Mouse (Mus musculus): ENCODE data around the gene Cda. TPM values are rescaled to one million over a fixed set of nuclear protein-coding genes. Genes with fewer than 3 reads are reported as not detected.

Cda gene
- polyA plus RNA-seq, 1 experiment = 2.9 TPM

DNA sequence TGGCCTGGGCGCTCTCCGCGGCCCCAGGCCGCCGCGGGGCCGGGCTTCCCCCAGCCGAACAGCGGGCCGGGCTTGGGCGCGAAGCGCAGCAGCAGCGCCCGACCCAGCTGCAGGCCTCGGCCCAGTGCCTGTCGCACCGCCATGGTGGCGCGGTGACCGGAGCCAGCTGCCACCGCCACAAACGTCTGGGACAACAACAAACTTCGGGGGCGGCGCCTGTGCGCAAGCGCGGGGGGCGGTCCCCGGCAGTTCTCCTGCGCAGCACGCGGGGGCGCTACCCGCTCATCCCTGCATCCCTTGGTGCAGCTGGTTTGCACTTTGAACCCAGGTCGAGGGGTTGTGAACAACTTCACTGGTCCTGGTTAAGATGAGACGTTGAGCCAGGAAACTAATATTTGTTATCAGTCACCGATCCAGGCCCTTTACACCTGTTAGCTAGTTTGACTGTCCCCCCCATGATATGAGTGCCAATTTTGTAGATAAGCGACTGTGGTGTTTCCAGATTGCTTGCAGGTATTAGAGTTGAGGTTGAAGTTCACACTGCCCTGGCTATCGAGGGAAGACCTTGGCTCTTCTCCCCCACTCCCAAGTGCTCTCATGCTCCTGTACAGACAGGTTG is 41.6 kb downstream of the Cda start, which contains the start of gene Pink1:
Gene Pink1 (minus strand): TSS at position 231 of the 619 bp plus-strand sequence.
- H3K27ac ChIP-seq (ENCODE audit: insufficient read depth, low read length) = peak within 1 kb of the TSS; percentile 99
- peaks cover 18% of the 10 kb centered on the region for H3K4me1 ChIP-seq (ENCODE audit: control insufficient read depth, insufficient read depth, low read length)
- peak within 1 kb of the TSS; percentile 70 for H3K4me3 ChIP-seq (ENCODE audit: insufficient read depth, low read length)
- TF ChIP-seq POLR2A (IDR thresholded peaks at IDR 0.05; ENCODE audit: extremely low read depth, insufficient read depth, low read length) (peak; percentile 55; the same call in 1 of the 2 replicates), CTCF (IDR thresholded peaks at IDR 0.05; ENCODE audit: extremely low read depth, insufficient read depth, low read length) (peak; percentile 74)

DNA sequence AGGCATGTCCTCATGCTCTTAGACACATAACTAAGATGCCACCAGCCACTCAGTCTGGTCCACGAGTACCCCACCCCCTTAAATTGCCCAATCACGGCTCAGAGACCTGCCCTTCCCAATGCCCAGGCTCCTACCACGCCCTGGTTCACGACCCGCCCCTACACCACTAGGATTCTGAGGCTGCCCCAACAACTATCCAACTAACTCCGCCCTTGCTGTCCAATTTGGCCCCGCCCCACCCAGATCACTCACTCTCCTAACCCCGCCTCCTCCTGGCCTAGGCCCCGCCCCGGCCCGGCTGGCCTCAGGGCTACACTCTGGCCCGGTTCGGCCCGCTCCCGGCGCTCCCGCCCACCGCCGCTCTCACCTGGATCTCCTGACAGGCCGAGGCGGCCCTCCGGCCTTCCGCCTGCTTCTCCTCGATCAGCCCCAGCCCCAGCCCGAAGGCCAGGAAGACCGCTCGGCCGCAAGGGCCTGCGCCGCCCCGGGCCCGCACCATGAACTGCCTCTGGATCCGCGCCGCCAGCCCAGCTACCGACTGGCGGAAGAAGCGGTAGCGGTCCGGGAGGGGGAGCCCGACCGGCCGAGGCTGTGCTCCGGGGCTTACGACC is 42.2 kb downstream of the Cda start:
- TF ChIP-seq CTCF (IDR thresholded peaks at IDR 0.05; ENCODE audit: extremely low read depth, insufficient read depth, low read length) = no peak
- 0 out of 2 replicates have a peak, but pooled peaks have one; percentile 34 for TF ChIP-seq POLR2A (IDR thresholded peaks at IDR 0.05; ENCODE audit: extremely low read depth, insufficient read depth, low read length)
- Histone ChIP-seq H3K4me1 (ENCODE audit: control insufficient read depth, insufficient read depth, low read length) (peaks cover 18% of the 10 kb centered on the region), H3K27ac (ENCODE audit: insufficient read depth, low read length) (peak overlapping the region; percentile 99), H3K4me3 (ENCODE audit: insufficient read depth, low read length) (peak overlapping the region; percentile 70)

DNA sequence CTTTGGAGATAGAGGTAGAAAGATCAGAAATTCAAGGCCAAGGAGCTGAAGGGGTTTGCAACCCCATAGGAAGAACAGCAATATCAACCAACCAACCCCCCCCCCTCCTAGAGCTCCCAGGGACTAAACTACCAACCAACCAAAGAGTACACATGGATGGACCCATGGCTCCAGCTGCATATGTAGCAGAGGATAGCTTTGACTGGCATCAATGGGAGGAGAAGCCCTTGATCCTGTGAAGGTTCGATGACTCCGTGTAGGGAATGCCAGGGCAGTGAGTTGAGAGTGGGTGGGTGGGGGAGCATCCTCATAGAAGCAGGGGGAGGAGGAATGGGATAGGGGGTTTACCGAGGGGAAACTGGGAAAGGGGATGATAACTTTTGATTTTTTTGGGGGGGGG is 43.3 kb downstream of the Cda start:
- H3K27ac ChIP-seq (ENCODE audit: insufficient read depth, low read length) = no peak overlapping the region
- TF ChIP-seq CTCF (IDR thresholded peaks at IDR 0.05; ENCODE audit: extremely low read depth, insufficient read depth, low read length) (no peak), POLR2A (IDR thresholded peaks at IDR 0.05; ENCODE audit: extremely low read depth, insufficient read depth, low read length) (no peak)
- H3K4me3 ChIP-seq (ENCODE audit: insufficient read depth, low read length) = no peak overlapping the region
- H3K4me1 ChIP-seq (ENCODE audit: control insufficient read depth, insufficient read depth, low read length) = peaks cover 18% of the 10 kb centered on the region

DNA sequence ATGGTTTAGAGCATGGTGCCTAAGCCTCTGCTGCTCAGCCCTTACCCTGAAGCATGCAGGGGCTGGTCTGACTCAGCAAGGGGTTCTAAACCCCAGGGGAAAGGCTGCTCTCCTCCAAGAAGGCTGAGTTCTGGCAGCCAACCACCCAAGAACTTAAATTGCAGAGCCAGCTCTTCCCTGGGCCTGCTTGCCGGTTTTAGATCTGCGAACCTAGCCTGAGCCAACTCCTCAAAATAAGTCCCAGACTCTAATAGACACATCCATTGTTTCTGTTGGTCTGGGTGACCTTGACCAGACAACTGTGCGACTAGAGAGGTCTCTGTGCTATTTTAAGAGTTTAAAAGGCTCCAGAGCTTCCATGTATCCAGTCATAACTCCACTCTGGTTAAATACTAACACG is 44.0 kb downstream of the Cda start:
- Histone ChIP-seq H3K27ac (ENCODE audit: insufficient read depth, low read length) (0 out of 2 replicates have a peak overlapping the region, but pooled peaks have one; percentile 28), H3K4me3 (ENCODE audit: insufficient read depth, low read length) (no peak overlapping the region), H3K4me1 (ENCODE audit: control insufficient read depth, insufficient read depth, low read length) (peaks cover 18% of the 10 kb centered on the region)
- no peak for TF ChIP-seq CTCF (IDR thresholded peaks at IDR 0.05; ENCODE audit: extremely low read depth, insufficient read depth, low read length)
- no peak for TF ChIP-seq POLR2A (IDR thresholded peaks at IDR 0.05; ENCODE audit: extremely low read depth, insufficient read depth, low read length)

DNA sequence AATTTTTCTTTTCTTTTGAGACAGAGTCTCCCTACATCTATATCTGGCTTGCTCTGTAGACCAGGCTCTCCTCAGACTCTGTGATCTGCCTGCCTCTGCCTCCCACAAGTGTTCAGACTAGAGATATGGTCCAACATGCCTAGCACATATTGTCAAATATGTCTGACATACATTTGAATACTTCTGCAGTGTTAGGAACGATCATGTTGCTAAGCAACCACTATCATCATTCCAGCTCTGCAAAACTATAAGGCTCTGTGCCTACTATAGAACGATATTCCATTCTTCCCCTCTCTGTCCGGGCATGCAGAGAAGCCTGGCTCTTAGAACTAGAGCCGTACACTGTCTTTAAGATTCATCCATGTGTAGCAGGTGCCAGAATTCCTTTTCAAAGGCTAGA is 45.1 kb downstream of the Cda start:
- TF ChIP-seq POLR2A (IDR thresholded peaks at IDR 0.05; ENCODE audit: extremely low read depth, insufficient read depth, low read length) = no peak
- no peak for TF ChIP-seq CTCF (IDR thresholded peaks at IDR 0.05; ENCODE audit: extremely low read depth, insufficient read depth, low read length)
- H3K4me3 ChIP-seq (ENCODE audit: insufficient read depth, low read length) = no peak overlapping the region
- peaks cover 18% of the 10 kb centered on the region for H3K4me1 ChIP-seq (ENCODE audit: control insufficient read depth, insufficient read depth, low read length)
- no peak overlapping the region for H3K27ac ChIP-seq (ENCODE audit: insufficient read depth, low read length)

DNA sequence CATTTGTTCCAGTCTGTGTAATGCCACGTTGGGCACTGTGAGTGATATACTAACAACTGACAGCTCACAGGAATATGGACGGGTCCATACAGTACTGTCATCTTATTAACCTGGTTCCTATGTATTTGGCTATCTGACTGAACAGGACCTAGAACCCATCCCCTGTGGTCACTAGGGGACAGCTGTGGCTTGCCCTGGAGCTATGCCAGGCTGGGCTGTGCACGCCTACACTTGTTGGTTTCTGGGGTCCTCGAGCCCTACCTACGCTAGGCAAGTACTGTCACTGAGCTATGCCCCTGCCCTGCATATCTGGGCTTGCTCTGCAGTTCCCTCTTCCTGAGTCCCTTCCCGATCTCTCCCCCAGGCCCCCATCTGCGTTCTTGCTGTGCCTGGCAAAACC is 46.3 kb downstream of the Cda start:
- Histone ChIP-seq H3K4me3 (ENCODE audit: insufficient read depth, low read length) (no peak overlapping the region), H3K27ac (ENCODE audit: insufficient read depth, low read length) (no peak overlapping the region), H3K4me1 (ENCODE audit: control insufficient read depth, insufficient read depth, low read length) (peaks cover 17% of the 10 kb centered on the region)
- TF ChIP-seq CTCF (IDR thresholded peaks at IDR 0.05; ENCODE audit: extremely low read depth, insufficient read depth, low read length) (no peak), POLR2A (IDR thresholded peaks at IDR 0.05; ENCODE audit: extremely low read depth, insufficient read depth, low read length) (no peak)

DNA sequence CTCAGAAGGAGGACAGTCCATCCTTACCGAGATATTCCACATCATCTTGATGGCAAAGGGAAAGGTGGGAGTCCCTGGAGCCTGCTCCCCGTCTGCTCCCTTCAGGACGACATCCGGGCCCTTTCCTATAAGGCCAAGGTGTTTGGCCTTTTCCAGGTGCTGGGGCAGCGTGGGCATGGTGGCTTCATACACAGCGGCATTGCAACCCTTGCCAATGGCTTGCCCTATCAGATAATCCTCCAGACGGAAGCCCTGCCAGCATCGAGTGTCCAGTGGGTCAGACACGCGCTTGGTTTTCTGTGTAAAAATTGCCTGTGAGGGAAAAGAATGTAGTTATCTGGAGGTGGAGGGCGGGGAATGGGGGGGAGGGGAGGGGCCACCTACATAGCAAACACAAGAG is 47.1 kb downstream of the Cda start:
- Histone ChIP-seq H3K4me3 (ENCODE audit: insufficient read depth, low read length) (no peak overlapping the region), H3K27ac (ENCODE audit: insufficient read depth, low read length) (no peak overlapping the region), H3K4me1 (ENCODE audit: control insufficient read depth, insufficient read depth, low read length) (peaks cover 16% of the 10 kb centered on the region)
- no peak for TF ChIP-seq POLR2A (IDR thresholded peaks at IDR 0.05; ENCODE audit: extremely low read depth, insufficient read depth, low read length)
- no peak for TF ChIP-seq CTCF (IDR thresholded peaks at IDR 0.05; ENCODE audit: extremely low read depth, insufficient read depth, low read length)

DNA sequence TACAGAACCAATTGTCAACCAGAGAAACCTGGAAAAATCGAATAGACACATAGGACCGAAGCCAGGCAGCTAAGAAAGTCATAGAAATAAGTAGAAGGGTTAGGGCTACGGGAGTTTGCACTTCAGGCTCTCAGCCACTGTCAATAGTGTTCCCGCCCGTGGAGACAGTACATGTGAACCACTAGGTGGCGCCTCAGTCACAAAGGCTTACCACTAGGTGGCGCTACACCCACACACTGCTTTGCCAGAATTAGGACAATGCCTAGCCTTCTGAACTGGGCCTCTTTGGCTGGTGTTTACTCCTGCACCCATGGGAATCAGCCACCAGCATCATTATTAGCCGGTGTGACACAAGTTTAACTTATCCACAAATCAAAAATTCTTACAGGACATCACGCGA is 48.3 kb downstream of the Cda start:
- H3K4me1 ChIP-seq (ENCODE audit: control insufficient read depth, insufficient read depth, low read length) = peaks cover 14% of the 10 kb centered on the region
- H3K27ac ChIP-seq (ENCODE audit: insufficient read depth, low read length) = no peak overlapping the region
- TF ChIP-seq CTCF (IDR thresholded peaks at IDR 0.05; ENCODE audit: extremely low read depth, insufficient read depth, low read length) = peak; percentile 100
- TF ChIP-seq POLR2A (IDR thresholded peaks at IDR 0.05; ENCODE audit: extremely low read depth, insufficient read depth, low read length) = no peak
- no peak overlapping the region for H3K4me3 ChIP-seq (ENCODE audit: insufficient read depth, low read length)

DNA sequence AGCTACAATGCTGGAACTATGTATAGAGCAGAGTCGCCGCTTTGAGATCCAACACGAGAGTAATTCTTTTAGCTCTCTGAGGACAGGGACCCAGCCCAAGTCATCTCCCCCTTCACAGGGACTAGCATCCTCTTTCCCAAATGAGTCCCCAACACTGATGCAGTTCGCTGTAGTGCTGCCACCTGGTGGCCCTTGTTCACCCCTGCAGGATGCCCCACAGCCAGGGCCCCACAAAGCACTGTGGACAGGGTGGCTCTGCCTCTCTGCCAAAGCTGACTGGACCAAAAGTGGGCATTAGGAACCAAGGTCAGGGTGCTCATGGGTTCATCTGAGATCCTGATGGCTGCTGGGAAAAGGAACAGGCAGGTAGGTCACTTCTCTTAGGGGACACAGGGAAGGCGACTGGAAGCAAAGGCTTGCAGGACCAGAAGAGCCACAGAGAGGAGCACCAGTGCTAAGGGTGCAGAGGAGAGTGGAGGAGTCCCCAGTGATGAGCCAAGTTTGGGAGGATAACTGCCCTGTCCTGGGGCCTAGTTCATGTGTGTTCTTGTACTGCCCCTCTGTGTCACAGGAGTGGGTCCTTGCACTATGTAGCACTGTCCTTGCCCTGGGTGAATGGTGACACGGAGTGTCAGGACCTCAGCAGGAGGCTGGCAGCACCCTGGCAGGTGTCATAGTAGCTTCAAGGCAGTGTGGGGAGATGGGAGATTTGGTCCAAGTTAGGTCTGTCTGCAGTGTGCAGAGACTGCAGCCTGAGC is 49.1 kb downstream of the Cda start:
- TF ChIP-seq CTCF (IDR thresholded peaks at IDR 0.05; ENCODE audit: extremely low read depth, insufficient read depth, low read length) (peak; percentile 76), POLR2A (IDR thresholded peaks at IDR 0.05; ENCODE audit: extremely low read depth, insufficient read depth, low read length) (no peak)
- H3K27ac ChIP-seq (ENCODE audit: insufficient read depth, low read length) = no peak overlapping the region
- H3K4me1 ChIP-seq (ENCODE audit: control insufficient read depth, insufficient read depth, low read length) = peaks cover 10% of the 10 kb centered on the region
- H3K4me3 ChIP-seq (ENCODE audit: insufficient read depth, low read length) = no peak overlapping the region
